Mouse (Mus musculus): ENCODE data around the gene Fat1.

GRCm38 (mm10) chr8:44970093-44970492, 34.8 kb downstream of the Fat1 start:
- TF ChIP-seq USF1 (IDR thresholded peaks at IDR 0.05; ENCODE audit: low read depth) (no peak), MYOD1 (IDR thresholded peaks at IDR 0.05; ENCODE audit: control insufficient read depth, insufficient read length, low read depth) (no peak), CTCF (IDR thresholded peaks at IDR 0.05; ENCODE audit: control insufficient read depth, insufficient read depth, insufficient read length) (no peak), MAX (IDR thresholded peaks at IDR 0.05) (no peak), CEBPB (IDR thresholded peaks at IDR 0.05; ENCODE audit: low read depth) (no peak)

All from C2C12 (cell line).